Mouse (Mus musculus) intestine, embryonic 15.5 days (tissue): ENCODE results near the gene Ncoa3. TPM values are rescaled to one million over a fixed set of nuclear protein-coding genes. Genes with fewer than 3 reads are reported as not detected.

Experiments
- ATAC-seq: fragments of 200-750 bp; cut with Nextera tagmentation; 2 replicates; pipeline ENCODE4 v1.8.0; 2017; ENCODE audit warnings: moderate TSS enrichment, moderate library complexity
- H3K27ac ChIP-seq: fragments of 300-500 bp; sonication (generic); 2 replicates; pipeline ENCODE4 v1.5.1; 2015; ENCODE audit warnings: mild to moderate bottlenecking, inconsistent platforms
- H3K27me3 ChIP-seq: fragments of 300-500 bp; sonication (generic); replicated peaks from 2 replicates; pipeline ENCODE4 v1.6.1; 2015; ENCODE audit warnings: inconsistent platforms
- H3K36me3 ChIP-seq: fragments of 300-500 bp; sonication (generic); 2 replicates; pipeline ENCODE4 v1.6.1; 2015; ENCODE audit warnings: inconsistent platforms
- H3K4me1 ChIP-seq: fragments of 300-500 bp; sonication (generic); replicated peaks from 2 replicates; pipeline ENCODE4 v1.6.1; 2015; ENCODE audit warnings: inconsistent platforms
- H3K4me2 ChIP-seq: fragments of 300-500 bp; sonication (generic); replicated peaks from 2 replicates; pipeline ENCODE4 v1.6.1; 2015; ENCODE audit warnings: mild to moderate bottlenecking, inconsistent platforms
- H3K4me3 ChIP-seq: fragments of 300-500 bp; sonication (generic); replicated peaks from 2 replicates; pipeline ENCODE4 v1.5.1; 2015; ENCODE audit warnings: inconsistent platforms
- H3K9ac ChIP-seq: fragments of 300-500 bp; sonication (generic); 2 replicates; pipeline ENCODE4 v1.6.1; 2015; ENCODE audit warnings: inconsistent platforms
- H3K9me3 ChIP-seq: fragments of 300-500 bp; sonication (generic); 2 replicates; pipeline ENCODE4 v1.6.1; 2016; ENCODE audit warnings: inconsistent platforms
- WGBS: fragments of 180-500 bp; shearing (Covaris S2); methylation state at CpG from one replicate; pipeline ENCODE4 v1.1.7; 2015; 5-methylcytosine and 5-hydroxymethylcytosine counted together
- polyA plus RNA-seq: library from polyadenylated mRNA; unstranded; fragments of >200 nt; fragmentation: Nextera tagmentation; extraction: Ambion mirVana; gene quantifications from 2 replicates; pipeline ENCODE4 v1.2.1, GENCODE M21; 2015

The Ncoa3 gene
- polyA plus RNA-seq, 1 experiment from 2014 or later, result 10.8 TPM

- Histone ChIP-seq H3K9ac (no peak overlapping the region), H3K4me2 (no peak overlapping the region), H3K4me1 (no peaks in the 10 kb centered on the region; the same call in 1 of the 2 replicates), H3K36me3 (no peaks in the 10 kb centered on the region), H3K9me3 (no peaks in the 10 kb centered on the region), H3K27ac (no peak overlapping the region), H3K4me3 (no peak overlapping the region), H3K27me3 (no peaks in the 10 kb centered on the region)
- no peak for ATAC-seq
- 66% methylated on average over 3 of the region's 3 CpGs for WGBS
Measured at GRCm38 (mm10) chr2:165976186-165976585, 16.2 kb upstream of the Ncoa3 start.

DNA sequence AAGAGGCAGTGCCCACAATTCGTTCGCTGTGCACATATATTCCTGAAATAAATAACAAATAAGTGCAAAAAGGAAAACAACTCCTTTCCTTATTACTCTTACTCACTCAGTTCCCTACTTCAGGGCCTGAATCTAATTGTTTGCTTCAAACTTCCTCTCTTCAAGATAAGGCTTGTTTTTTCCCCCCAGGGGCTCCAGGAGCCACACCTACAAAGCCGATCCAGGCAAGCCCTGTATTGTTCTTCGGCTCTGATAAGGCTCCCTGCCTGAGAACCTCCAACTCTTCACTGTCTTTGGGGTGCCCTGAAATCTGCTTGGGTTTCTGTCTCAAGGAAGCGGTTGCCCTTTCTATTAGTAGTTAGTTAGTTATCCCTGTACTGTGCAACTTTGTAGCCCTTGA is 15.6 kb upstream of the Ncoa3 start:
- H3K4me3 ChIP-seq, result no peak overlapping the region
- H3K27me3 ChIP-seq, result no peaks in the 10 kb centered on the region
- no peak overlapping the region for H3K9ac ChIP-seq
- no peak for ATAC-seq
- no peak overlapping the region for H3K4me2 ChIP-seq
- no peak overlapping the region for H3K27ac ChIP-seq
- H3K4me1 ChIP-seq, result no peaks in the 10 kb centered on the region; the same call in 1 of the 2 replicates
- no peaks in the 10 kb centered on the region for H3K9me3 ChIP-seq
- H3K36me3 ChIP-seq, result no peaks in the 10 kb centered on the region
- WGBS, result 62% methylated on average over 5 of the region's 5 CpGs

- 100% methylated on average over 1 of the region's 1 CpGs for WGBS
- H3K4me3 ChIP-seq, result no peak overlapping the region
- no peak for ATAC-seq
- no peak overlapping the region for H3K4me2 ChIP-seq
- H3K4me1 ChIP-seq, result peaks cover 8% of the 10 kb centered on the region; the same call in 1 of the 2 replicates
- no peaks in the 10 kb centered on the region for H3K27me3 ChIP-seq
- no peak overlapping the region for H3K9ac ChIP-seq
- no peaks in the 10 kb centered on the region for H3K36me3 ChIP-seq
- no peak overlapping the region for H3K27ac ChIP-seq
- no peaks in the 10 kb centered on the region for H3K9me3 ChIP-seq
Measured at GRCm38 (mm10) chr2:165978119-165978518, 14.3 kb upstream of the Ncoa3 start.

DNA sequence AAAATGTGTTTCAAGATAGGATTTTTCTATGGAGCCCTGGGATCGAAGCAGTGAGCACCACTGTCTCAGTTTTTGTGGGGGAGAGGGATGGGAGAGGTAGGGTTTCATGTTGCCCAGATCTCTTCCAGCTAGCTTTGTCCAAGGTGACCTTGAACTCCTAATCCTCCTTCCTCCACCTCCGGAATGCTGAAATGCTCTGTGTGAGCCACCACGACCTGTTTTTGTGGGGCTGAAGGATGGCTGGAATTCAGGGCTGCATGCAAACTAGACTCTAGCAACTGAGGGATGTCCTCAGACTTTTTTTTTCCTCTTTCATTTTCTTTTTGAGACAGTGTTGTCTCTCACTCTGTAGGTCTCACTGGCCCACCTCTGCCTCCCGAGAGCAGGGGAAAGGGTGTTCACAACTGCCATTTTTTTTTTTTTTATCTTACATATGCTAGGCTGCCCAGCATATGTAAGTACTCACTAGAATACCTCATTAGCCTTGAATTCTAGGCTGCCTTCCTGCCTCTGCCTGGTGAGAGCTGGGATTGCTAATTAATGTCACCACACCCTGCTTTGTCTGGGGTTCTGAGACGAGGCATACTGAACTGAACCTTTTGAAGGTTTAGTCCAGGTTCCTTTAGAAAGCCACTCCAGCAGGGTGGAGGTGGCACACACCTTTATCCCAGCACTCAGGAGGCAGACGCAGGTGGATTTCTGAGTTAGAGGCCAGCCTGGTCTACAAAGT is 11.0 kb upstream of the Ncoa3 start:
- H3K9me3 ChIP-seq, result no peaks in the 10 kb centered on the region
- no peak overlapping the region for H3K4me2 ChIP-seq
- no peak overlapping the region for H3K27ac ChIP-seq
- H3K4me3 ChIP-seq, result no peak overlapping the region
- WGBS, result 60% methylated on average over 6 of the region's 6 CpGs
- no peaks in the 10 kb centered on the region for H3K27me3 ChIP-seq
- ATAC-seq, result no peak
- H3K36me3 ChIP-seq, result no peaks in the 10 kb centered on the region
- H3K9ac ChIP-seq, result no peak overlapping the region
- H3K4me1 ChIP-seq, result peaks cover 8% of the 10 kb centered on the region; the same call in 1 of the 2 replicates

DNA sequence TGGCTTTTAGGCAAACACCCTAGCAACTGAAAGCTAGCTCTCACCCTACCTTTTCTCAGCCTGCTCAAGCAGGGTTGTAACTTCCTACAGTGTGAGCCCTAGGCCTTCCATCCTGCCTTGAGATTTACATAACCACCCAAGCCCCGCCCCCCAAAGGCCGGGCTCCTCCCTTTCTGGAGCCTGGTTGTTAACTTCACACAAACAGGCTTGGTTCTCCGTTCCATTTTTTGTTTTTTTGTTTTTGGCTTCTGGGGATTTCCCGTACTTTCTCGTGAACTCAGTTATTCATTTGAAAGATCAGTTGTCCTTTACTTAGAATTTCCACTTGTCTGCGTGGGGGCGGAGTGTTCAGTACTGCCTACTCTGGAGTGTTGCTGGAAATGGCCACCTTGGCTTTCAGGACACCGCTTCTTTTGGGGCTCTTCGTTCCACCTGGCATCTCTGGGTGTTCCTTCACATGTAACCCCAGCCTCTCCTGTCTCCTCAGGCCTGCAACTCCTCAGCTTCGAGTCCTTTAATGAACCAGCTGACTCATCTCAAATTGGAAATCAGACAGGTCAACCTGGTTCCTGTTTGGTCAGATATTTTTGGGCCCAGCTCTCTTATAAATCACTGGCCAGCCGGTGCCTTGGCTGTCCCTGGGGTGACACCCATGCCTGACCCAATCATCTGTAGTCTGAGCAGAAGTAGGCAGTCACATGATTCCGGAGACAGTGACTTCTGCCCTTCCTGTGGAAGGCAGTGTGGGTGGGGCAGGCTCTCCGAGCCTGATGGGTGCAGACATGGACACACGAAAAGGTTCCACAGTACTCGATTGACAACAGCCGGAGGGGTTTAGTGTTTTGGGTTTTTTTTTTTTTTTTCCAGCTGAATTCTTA is 9.7 kb upstream of the Ncoa3 start:
- peak; percentile 54 for ATAC-seq
- WGBS, result 47% methylated on average over 16 of the region's 16 CpGs
- 0 out of 2 replicates have a peak overlapping the region, but pooled peaks have one; percentile 3 for H3K4me2 ChIP-seq
- no peaks in the 10 kb centered on the region for H3K9me3 ChIP-seq
- no peaks in the 10 kb centered on the region for H3K36me3 ChIP-seq
- peaks cover 14% of the 10 kb centered on the region for H3K4me1 ChIP-seq
- no peaks in the 10 kb centered on the region for H3K27me3 ChIP-seq
- no peak overlapping the region for H3K9ac ChIP-seq
- H3K4me3 ChIP-seq, result no peak overlapping the region
- H3K27ac ChIP-seq, result no peak overlapping the region

DNA sequence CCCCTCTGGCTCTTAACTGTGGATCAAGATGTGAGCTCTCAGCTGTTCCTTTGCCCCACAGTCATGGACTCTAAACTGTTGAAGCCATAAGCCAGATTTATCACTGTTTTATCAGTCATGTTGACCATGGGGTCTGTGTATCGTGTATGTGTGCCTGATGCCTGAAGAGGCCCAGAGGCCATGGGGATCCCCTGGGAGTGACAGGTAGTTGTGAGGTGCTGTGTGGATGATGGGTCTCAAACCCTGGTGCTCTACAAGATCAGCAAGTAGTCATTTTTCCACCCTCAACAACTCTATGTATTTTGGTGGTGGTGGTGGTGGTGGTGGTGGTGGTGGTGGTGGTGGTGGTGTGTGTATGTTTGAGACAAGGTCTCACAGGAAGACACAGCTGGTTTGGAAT is 8.1 kb upstream of the Ncoa3 start:
- Histone ChIP-seq H3K36me3 (no peaks in the 10 kb centered on the region), H3K27ac (no peak overlapping the region), H3K4me2 (no peak overlapping the region), H3K9ac (no peak overlapping the region), H3K4me1 (peaks cover 14% of the 10 kb centered on the region), H3K9me3 (no peaks in the 10 kb centered on the region), H3K27me3 (no peaks in the 10 kb centered on the region), H3K4me3 (no peak overlapping the region)
- 83% methylated on average over 1 of the region's 1 CpGs for WGBS
- no peak for ATAC-seq

DNA sequence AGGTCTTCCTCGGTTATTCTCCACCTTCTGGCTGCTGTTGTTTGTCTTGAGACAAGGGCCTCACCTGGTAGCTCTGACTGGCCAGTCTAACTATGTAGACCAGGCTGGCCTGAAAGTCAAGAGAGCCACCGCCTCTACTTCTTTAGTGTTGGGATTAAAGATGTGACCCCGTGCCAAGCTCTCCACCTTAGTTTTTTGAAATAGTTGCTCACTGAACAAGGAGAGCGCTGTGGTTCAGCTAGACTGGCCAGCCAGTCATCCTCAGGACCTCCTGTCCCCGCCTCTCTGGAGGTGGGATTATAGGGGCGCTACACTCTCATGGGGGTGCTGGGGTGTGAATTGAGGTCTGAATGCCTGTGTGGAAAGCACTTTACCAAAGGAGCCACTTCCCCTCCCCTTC is 7.5 kb upstream of the Ncoa3 start:
- no peak for ATAC-seq
- H3K4me3 ChIP-seq, result no peak overlapping the region
- 85% methylated on average over 6 of the region's 6 CpGs for WGBS
- H3K4me1 ChIP-seq, result peaks cover 14% of the 10 kb centered on the region
- no peak overlapping the region for H3K9ac ChIP-seq
- H3K9me3 ChIP-seq, result no peaks in the 10 kb centered on the region
- no peak overlapping the region for H3K4me2 ChIP-seq
- no peaks in the 10 kb centered on the region for H3K36me3 ChIP-seq
- no peak overlapping the region for H3K27ac ChIP-seq
- H3K27me3 ChIP-seq, result no peaks in the 10 kb centered on the region

DNA sequence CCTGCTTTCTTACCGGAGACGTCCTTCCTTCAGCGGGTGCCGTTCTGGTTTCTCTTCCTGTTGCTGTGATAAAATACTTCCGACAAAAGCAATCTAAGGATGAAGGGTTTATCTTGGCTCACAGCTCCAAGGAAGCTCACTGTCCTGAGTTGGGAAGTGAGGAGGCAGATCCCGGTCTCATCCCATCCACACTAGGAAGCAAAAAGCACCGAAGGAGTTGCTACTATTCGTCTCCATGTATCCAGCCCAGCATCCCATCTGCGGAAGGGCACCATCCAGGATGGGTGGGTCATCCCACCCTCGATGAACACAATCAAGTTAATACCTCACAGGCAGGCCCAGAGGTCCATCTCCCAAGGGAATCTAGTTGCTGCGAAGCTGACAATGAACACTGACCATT is 6.9 kb upstream of the Ncoa3 start:
- Histone ChIP-seq H3K4me1 (peaks cover 18% of the 10 kb centered on the region), H3K4me2 (no peak overlapping the region), H3K4me3 (no peak overlapping the region), H3K36me3 (no peaks in the 10 kb centered on the region), H3K9me3 (no peaks in the 10 kb centered on the region), H3K9ac (no peak overlapping the region), H3K27ac (no peak overlapping the region), H3K27me3 (no peaks in the 10 kb centered on the region)
- no peak for ATAC-seq
- WGBS, result 82% methylated on average over 11 of the region's 11 CpGs

- 1% methylated on average over 23 of the region's 23 CpGs for WGBS
Measured at GRCm38 (mm10) chr2:165986921-165987453, 5.4 kb upstream of the Ncoa3 start.

DNA sequence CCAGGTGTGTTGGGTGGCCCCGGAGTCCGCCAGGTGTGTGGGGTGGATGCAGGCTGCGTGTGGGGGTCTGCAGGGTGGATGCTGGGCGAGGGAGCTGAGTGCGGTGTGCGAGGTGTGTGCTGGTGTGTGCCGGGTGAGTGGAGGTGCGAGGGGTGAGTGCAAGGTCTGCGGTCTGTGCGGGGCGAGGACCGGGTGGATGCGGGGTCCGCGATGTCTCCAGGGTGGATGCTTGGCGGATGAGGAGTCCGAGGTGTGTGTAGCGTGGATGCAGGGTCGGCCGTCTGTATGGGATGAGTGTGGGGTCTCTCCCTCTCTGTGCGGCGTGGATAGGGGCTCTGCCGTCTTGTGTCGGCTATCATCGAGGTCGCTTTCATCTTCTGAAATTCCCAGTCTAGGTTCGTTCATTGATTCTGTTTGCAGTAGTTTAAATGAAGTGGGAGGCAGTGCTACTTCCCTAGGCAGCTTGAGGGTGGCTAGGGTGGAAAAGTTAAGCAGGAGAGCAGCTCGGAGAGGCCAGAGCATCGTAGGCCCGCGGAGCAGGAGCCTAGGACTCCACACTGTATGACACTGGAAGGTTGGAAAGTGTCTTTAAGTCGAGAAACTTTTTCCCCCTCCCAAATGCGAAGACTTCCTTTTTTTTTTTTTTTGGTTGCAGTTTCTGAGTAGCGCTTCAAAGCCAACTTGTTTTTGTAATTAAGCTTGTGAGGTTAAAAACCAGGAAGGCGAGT is 901 bp downstream of the Ncoa3 start:
- Histone ChIP-seq H3K9me3 (no peaks in the 10 kb centered on the region), H3K4me2 (peak overlapping the region; percentile 95), H3K4me3 (peak overlapping the region; percentile 79), H3K27ac (peak overlapping the region; percentile 80), H3K9ac (peak overlapping the region; percentile 93), H3K4me1 (0 out of 2 replicates have a peak, but pooled peaks cover 12% of the 10 kb centered on the region), H3K27me3 (no peaks in the 10 kb centered on the region), H3K36me3 (no peaks in the 10 kb centered on the region)
- WGBS, result 4% methylated on average over 34 of the region's 35 CpGs
- ATAC-seq, result peak; percentile 39

More at GRCm38 (mm10) chr2:165986921-165987453, 5.4 kb upstream of the Ncoa3 start:
- Histone ChIP-seq H3K9me3 (no peaks in the 10 kb centered on the region), H3K4me3 (peak overlapping the region; percentile 40), H3K4me1 (peaks cover 20% of the 10 kb centered on the region), H3K9ac (peak overlapping the region; percentile 48), H3K27me3 (no peaks in the 10 kb centered on the region), H3K36me3 (no peaks in the 10 kb centered on the region), H3K4me2 (peak overlapping the region; percentile 79), H3K27ac (peak overlapping the region; percentile 87)
- peak; percentile 69 for ATAC-seq

GRCm38 (mm10) chr2:165994341-165994740 is 1.9 kb downstream of the Ncoa3 start:
- Histone ChIP-seq H3K27ac (no peak overlapping the region), H3K27me3 (no peaks in the 10 kb centered on the region), H3K4me3 (no peak overlapping the region), H3K4me1 (peaks cover 12% of the 10 kb centered on the region; the same call in 1 of the 2 replicates), H3K4me2 (peak overlapping the region; percentile 95; the same call in 1 of the 2 replicates), H3K9me3 (no peaks in the 10 kb centered on the region), H3K9ac (no peak overlapping the region), H3K36me3 (no peaks in the 10 kb centered on the region)
- ATAC-seq, result no peak
- 89% methylated on average over 4 of the region's 4 CpGs for WGBS

DNA sequence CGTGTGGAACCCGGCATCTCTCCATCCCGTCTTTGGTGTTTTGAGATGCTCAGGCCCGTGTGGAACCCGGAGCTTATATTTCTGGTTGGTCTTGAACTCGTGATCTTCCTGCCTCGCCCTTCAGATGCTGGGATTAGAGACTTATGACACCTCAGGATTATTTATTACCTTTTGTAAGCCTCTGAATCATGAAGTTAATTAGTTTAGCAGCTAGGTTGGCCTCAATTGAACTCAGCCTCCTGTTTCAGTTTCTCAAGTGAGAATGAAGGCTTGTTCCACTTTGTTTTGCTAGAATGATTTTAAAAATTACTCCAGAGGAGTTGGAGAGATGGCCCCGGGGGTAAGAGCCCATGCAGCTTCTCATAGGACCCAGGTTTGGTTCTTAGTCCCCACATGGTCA is 3.3 kb downstream of the Ncoa3 start:
- H3K27me3 ChIP-seq, result no peaks in the 10 kb centered on the region
- no peak for ATAC-seq
- no peak overlapping the region for H3K4me2 ChIP-seq
- H3K9me3 ChIP-seq, result no peaks in the 10 kb centered on the region
- H3K9ac ChIP-seq, result no peak overlapping the region
- H3K4me1 ChIP-seq, result peaks cover 14% of the 10 kb centered on the region; the same call in 1 of the 2 replicates
- H3K27ac ChIP-seq, result no peak overlapping the region
- 87% methylated on average over 8 of the region's 8 CpGs for WGBS
- H3K4me3 ChIP-seq, result no peak overlapping the region
- H3K36me3 ChIP-seq, result no peaks in the 10 kb centered on the region
